Mouse (Mus musculus): Measurements from ENCODE around the gene Slc25a35. TPM values are rescaled to one million over a fixed set of nuclear protein-coding genes. Genes with fewer than 3 reads are reported as not detected.
"Not testable (repeated sequence)": the region's sequence is repeated elsewhere in the genome, so short reads cannot be mapped to it uniquely, and the experiment has no call there.

Gene Slc25a35
- polyA plus RNA-seq, 1 experiment from 2014 or later: 3.3 TPM

DNA sequence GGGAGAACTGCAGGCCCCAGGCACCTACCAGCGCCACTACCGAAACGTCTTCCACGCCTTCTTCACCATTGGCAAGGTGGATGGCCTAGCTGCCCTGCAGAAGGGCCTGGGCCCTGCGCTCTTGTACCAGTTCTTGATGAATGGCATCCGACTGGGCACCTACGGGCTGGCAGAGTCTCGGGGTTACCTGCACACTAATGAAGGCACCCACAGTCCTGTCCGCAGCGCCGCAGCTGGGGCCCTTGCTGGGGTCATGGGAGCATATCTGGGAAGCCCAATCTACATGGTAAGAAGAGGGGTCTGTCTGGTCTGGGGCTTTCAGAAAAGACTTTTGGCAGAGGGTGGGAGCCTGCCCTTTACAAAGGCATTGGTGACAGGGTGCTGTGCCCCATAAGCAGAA is 821 bp downstream of the Slc25a35 start:
- Histone ChIP-seq H3K36me3 (ENCODE audit: control insufficient read depth, insufficient read depth, low read length) (no peaks in the 10 kb centered on the region), H3K9me3 (ENCODE audit: control insufficient read depth, low read length) (no peaks in the 10 kb centered on the region), H3K27me3 (ENCODE audit: control insufficient read depth, insufficient read depth, low read depth, low read length) (no peaks in the 10 kb centered on the region), H3K4me2 (ENCODE audit: low read depth, low read length) (no peak overlapping the region), H3K4me3 (ENCODE audit: low read length) (no peak overlapping the region), H3K27ac (ENCODE audit: low read length) (no peak overlapping the region), H3K9ac (ENCODE audit: low read length) (no peak overlapping the region; the same call in 1 of the 2 replicates), H3K4me1 (replicated peaks; ENCODE audit: control insufficient read depth, insufficient read depth, low read length) (peaks cover 23% of the 10 kb centered on the region)
- ATAC-seq (ENCODE audit: low read depth): no peak
- 83% methylated on average over 11 of the region's 11 CpGs for WGBS

DNA sequence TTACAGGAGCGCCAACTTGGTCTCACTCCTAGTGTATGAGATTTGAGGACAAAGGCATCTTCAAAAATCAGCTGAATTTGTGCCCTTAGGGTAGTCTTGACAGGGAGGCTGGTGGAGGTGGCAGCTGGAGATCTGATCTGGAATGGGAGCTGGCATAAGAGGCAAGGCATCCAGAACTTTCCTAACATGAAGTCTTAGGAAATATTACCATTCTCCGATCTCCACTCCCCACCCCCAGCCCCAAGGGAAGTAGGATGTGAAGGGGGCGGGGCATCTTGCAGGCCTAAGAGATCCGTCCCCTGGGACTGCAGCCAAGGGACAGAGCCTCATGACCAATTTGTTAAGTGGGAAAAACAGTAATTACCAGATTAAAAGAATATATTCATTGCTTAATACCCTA is 2.3 kb downstream of the Slc25a35 start:
- H3K36me3 ChIP-seq (ENCODE audit: control insufficient read depth, insufficient read depth, low read length): no peaks in the 10 kb centered on the region
- 42% methylated on average over 4 of the region's 4 CpGs for WGBS
- H3K27me3 ChIP-seq (ENCODE audit: control insufficient read depth, insufficient read depth, low read depth, low read length): no peaks in the 10 kb centered on the region
- no peak overlapping the region for H3K4me2 ChIP-seq (ENCODE audit: low read depth, low read length)
- H3K4me3 ChIP-seq (ENCODE audit: low read length): no peak overlapping the region
- no peak overlapping the region for H3K27ac ChIP-seq (ENCODE audit: low read length)
- H3K4me1 ChIP-seq (replicated peaks; ENCODE audit: control insufficient read depth, insufficient read depth, low read length): peaks cover 25% of the 10 kb centered on the region
- H3K9ac ChIP-seq (ENCODE audit: low read length): no peak overlapping the region
- H3K9me3 ChIP-seq (ENCODE audit: control insufficient read depth, low read length): no peaks in the 10 kb centered on the region
- no peak for ATAC-seq (ENCODE audit: low read depth)

DNA sequence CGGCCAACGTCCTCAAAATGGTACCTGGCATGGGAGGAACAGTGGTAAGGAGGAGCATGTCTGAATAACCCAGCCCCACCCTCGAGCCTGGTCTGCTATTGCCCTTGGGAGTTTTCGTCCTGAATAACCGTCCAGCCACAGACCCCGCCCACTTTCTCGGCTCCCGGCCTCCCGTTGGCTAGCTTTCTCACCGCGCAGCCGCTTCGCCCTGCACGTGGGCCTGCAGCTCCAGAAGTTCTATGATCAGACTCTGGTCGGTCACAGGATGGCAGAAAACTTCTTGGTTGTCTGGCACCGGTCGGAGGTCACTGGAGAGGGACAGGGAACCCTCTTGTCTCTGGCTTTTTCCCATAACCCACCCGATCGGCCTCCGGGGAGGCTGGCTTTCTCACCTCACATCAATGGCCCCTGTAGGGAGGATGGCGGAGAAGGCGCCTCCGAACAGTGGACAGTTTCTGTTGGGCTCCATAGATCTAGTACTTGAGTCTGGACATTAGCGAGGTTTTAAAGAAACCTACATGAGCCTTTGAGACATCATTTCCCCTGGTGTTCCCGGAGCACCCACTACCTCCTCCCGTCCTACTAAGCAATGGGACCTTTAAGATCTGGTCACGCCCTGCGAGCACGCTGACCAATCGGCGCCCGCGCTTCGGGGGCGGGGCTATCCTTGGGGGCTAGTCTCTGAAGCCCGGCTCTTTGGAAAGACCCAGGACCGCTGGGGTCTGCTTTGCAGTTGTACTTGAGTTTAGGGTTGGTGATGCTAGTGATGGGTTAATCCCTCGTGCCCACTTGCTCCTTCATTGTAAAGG is 5.5 kb downstream of the Slc25a35 start:
- WGBS: under 1% methylated on average over 37 of the region's 38 CpGs
- ATAC-seq (ENCODE audit: low read depth): peak; percentile 94
- peak overlapping the region; percentile 58 for H3K4me2 ChIP-seq (ENCODE audit: low read depth, low read length)
- not testable (repeated sequence) for H3K27me3 ChIP-seq (ENCODE audit: control insufficient read depth, insufficient read depth, low read depth, low read length); H3K36me3 ChIP-seq (ENCODE audit: control insufficient read depth, insufficient read depth, low read length); H3K9me3 ChIP-seq (ENCODE audit: control insufficient read depth, low read length); H3K27ac ChIP-seq (ENCODE audit: low read length)
- H3K4me3 ChIP-seq (ENCODE audit: low read length): peak overlapping the region; percentile 55
- H3K4me1 ChIP-seq (replicated peaks; ENCODE audit: control insufficient read depth, insufficient read depth, low read length): peaks cover 15% of the 10 kb centered on the region
- peak overlapping the region; percentile 40 for H3K9ac ChIP-seq (ENCODE audit: low read length)

DNA sequence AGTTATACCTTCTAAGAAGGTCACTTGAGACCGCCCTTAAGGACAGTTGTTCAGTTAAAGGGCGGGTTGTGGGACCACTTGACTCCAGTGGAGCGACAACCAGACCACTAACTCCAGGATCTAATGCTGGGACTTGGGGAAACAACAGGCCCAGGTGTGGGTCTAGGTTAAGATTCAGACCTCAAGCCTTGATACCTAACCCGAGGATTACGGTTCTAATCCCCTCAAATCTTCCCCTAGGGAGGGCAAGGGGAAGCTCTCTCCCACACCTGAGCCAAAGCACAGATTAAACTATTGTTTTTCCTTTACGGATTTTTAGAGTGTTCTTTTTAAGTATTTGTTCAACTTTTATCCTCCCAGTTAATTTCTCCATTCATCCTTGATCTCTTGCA is 6.1 kb downstream of the Slc25a35 start:
- ATAC-seq (ENCODE audit: low read depth): peak; percentile 17
- Histone ChIP-seq H3K27ac (ENCODE audit: low read length) (no peak overlapping the region), H3K27me3 (ENCODE audit: control insufficient read depth, insufficient read depth, low read depth, low read length) (no peaks in the 10 kb centered on the region), H3K4me2 (ENCODE audit: low read depth, low read length) (peak overlapping the region; percentile 58), H3K9me3 (ENCODE audit: control insufficient read depth, low read length) (no peaks in the 10 kb centered on the region), H3K4me1 (replicated peaks; ENCODE audit: control insufficient read depth, insufficient read depth, low read length) (peaks cover 14% of the 10 kb centered on the region), H3K4me3 (ENCODE audit: low read length) (peak overlapping the region; percentile 55), H3K9ac (ENCODE audit: low read length) (peak overlapping the region; percentile 40), H3K36me3 (ENCODE audit: control insufficient read depth, insufficient read depth, low read length) (no peaks in the 10 kb centered on the region)
- 32% methylated on average over 6 of the region's 6 CpGs for WGBS

DNA sequence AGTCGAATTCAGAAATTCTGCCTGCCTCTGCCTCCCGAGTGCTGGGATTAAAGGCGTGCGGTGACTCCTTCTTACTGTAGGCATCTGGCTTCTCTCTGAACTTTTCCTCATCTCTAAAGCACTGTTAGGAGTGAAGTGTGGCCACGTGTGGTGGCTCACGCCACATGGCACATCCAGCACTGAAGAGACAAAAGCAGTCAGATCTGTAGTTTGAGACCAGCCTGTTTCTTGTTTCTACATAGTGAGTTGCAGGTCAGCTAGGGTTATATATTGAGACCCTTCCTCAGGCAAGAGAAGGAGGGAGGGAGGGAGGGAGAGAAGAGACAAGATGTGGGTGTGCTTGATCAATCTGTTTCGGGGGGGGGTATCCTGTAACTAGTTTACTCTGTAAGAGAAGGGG is 7.2 kb downstream of the Slc25a35 start, which contains the start of gene Rangrf:
Gene Rangrf, minus strand, starts transcription at position 101 of the 400 bp plus-strand sequence.
- no peaks in the 10 kb centered on the region for H3K9me3 ChIP-seq (ENCODE audit: control insufficient read depth, low read length)
- peak within 1 kb of the TSS; percentile 40 for H3K9ac ChIP-seq (ENCODE audit: low read length)
- no peak for ATAC-seq (ENCODE audit: low read depth)
- peak within 1 kb of the TSS; percentile 55 for H3K4me3 ChIP-seq (ENCODE audit: low read length)
- H3K36me3 ChIP-seq (ENCODE audit: control insufficient read depth, insufficient read depth, low read length): no peaks in the 10 kb centered on the region
- H3K4me2 ChIP-seq (ENCODE audit: low read depth, low read length): peak within 1 kb of the TSS; percentile 58
- WGBS: 73% methylated on average over 7 of the region's 7 CpGs
- H3K27ac ChIP-seq (ENCODE audit: low read length): no peak within 1 kb of the TSS
- peaks cover 17% of the 10 kb centered on the region for H3K4me1 ChIP-seq (replicated peaks; ENCODE audit: control insufficient read depth, insufficient read depth, low read length)
- no peaks in the 10 kb centered on the region for H3K27me3 ChIP-seq (ENCODE audit: control insufficient read depth, insufficient read depth, low read depth, low read length)

DNA sequence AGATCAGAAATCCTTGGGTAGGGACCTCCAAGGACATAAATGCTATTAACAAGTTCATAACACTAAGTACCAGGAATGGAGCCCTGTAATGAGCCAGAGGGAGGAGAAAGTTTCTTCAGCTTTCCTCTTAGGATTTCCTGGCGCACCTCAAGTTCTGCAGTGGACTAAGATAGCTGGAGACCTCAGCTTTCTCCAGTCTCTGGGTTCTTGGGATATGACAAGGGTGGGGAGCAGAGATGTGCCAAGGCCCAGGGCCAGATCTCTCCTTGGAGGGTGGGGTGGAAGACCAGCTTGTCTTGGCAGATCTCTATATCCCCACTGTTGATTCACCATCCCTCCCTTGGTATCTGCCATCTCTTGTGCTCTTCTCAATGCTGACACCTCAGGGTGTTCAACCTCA is 7.7 kb downstream of the Slc25a35 start:
- no peaks in the 10 kb centered on the region for H3K27me3 ChIP-seq (ENCODE audit: control insufficient read depth, insufficient read depth, low read depth, low read length)
- no peak overlapping the region for H3K4me3 ChIP-seq (ENCODE audit: low read length)
- H3K36me3 ChIP-seq (ENCODE audit: control insufficient read depth, insufficient read depth, low read length): no peaks in the 10 kb centered on the region
- no peak overlapping the region for H3K9ac ChIP-seq (ENCODE audit: low read length)
- no peak for ATAC-seq (ENCODE audit: low read depth)
- H3K4me2 ChIP-seq (ENCODE audit: low read depth, low read length): no peak overlapping the region
- peaks cover 12% of the 10 kb centered on the region for H3K4me1 ChIP-seq (replicated peaks; ENCODE audit: control insufficient read depth, insufficient read depth, low read length)
- H3K9me3 ChIP-seq (ENCODE audit: control insufficient read depth, low read length): no peaks in the 10 kb centered on the region
- WGBS: 93% methylated on average over 1 of the region's 1 CpGs
- H3K27ac ChIP-seq (ENCODE audit: low read length): no peak overlapping the region

DNA sequence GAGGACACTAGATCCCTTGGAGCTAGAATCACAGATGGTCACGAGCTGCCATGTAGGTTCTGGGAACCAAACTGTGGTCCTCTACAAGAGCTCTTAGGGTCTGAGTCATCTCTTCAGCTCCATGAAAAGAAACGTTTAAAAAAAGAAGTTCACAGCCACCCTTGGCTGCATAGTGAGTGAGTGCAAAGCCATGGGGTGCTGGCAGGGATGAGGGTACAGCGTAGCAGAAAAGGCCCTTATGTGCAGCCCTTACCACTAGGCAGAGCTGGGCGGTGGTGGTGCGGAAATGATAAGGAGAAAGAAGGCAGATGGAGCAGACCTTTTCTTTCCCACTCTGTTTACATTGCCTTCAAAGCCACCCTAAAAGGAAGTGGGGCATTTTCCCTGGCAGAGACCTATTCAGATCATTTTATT is 11.4 kb downstream of the Slc25a35 start:
- Histone ChIP-seq H3K9ac (ENCODE audit: low read length) (no peak overlapping the region), H3K27me3 (ENCODE audit: control insufficient read depth, insufficient read depth, low read depth, low read length) (no peaks in the 10 kb centered on the region), H3K36me3 (ENCODE audit: control insufficient read depth, insufficient read depth, low read length) (no peaks in the 10 kb centered on the region), H3K4me2 (ENCODE audit: low read depth, low read length) (no peak overlapping the region), H3K27ac (ENCODE audit: low read length) (no peak overlapping the region; the same call in 1 of the 2 replicates), H3K4me3 (ENCODE audit: low read length) (no peak overlapping the region), H3K4me1 (replicated peaks; ENCODE audit: control insufficient read depth, insufficient read depth, low read length) (peaks cover 4% of the 10 kb centered on the region; the same call in 1 of the 2 replicates), H3K9me3 (ENCODE audit: control insufficient read depth, low read length) (no peaks in the 10 kb centered on the region)
- ATAC-seq (ENCODE audit: low read depth): no peak
- WGBS: 32% methylated on average over 5 of the region's 5 CpGs

DNA sequence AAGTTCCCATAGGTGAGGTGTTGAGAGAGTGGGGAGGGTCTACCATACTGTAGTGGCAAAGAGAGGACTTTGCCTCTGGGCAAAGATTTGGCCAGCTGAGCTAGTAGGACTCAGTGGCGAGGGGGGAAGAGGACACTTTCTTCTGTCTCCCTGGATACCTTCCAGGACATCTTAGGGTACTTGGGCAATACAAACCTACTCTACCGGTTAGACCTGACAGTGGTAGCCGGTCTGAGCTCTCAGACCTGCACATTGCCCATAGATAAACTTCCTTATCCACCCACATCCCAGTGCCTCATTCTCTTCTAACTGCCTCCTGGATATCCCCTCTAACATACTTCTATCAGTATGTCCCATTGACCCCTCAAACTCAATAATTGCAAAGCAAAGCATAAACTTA is 13.0 kb downstream of the Slc25a35 start:
- H3K9me3 ChIP-seq (ENCODE audit: control insufficient read depth, low read length): no peaks in the 10 kb centered on the region
- no peaks in the 10 kb centered on the region for H3K36me3 ChIP-seq (ENCODE audit: control insufficient read depth, insufficient read depth, low read length)
- H3K4me2 ChIP-seq (ENCODE audit: low read depth, low read length): no peak overlapping the region
- ATAC-seq (ENCODE audit: low read depth): no peak
- H3K27me3 ChIP-seq (ENCODE audit: control insufficient read depth, insufficient read depth, low read depth, low read length): no peaks in the 10 kb centered on the region
- WGBS: 34% methylated on average over 3 of the region's 3 CpGs
- peaks cover 4% of the 10 kb centered on the region; the same call in 1 of the 2 replicates for H3K4me1 ChIP-seq (replicated peaks; ENCODE audit: control insufficient read depth, insufficient read depth, low read length)
- H3K9ac ChIP-seq (ENCODE audit: low read length): 0 out of 2 replicates have a peak overlapping the region, but pooled peaks have one; percentile 13
- H3K4me3 ChIP-seq (ENCODE audit: low read length): no peak overlapping the region
- no peak overlapping the region for H3K27ac ChIP-seq (ENCODE audit: low read length)

DNA sequence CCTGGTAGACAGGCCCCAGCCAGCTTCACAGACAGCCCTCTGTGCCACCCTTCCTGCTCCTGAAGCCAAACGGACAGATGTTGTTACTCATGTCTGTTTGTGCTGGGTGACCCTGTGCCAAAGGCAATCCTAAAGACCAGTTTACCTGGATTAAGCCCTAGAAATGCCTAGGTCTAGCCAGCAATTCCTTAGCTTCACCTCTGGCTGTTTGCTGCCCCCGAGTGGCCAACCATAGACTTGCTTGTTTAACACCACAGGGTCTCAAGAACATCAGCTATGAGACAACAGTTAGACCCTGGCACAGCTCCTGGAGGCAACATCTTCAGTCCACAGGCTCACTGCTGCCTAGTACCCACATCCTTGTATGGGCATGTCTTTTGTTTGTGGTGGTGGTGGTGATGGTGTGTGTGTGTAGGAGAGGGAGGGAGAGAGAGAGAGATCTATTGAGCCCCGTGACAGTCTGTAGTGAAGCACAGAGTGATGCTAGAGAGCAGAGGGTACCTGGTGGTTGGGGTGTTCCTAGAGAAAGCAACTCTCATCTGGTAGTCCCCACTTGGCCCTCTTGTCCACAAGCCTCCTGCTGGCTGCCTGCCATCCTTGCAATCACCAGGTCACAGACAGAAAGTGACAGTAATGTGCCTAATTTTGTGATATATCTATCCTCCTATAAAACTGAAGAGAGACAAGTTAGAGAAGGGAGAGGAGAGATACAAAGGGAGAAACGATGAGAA is 14.9 kb downstream of the Slc25a35 start:
- no peak overlapping the region for H3K27ac ChIP-seq (ENCODE audit: low read length)
- peak; percentile 54; the same call in 1 of the 2 replicates for ATAC-seq (ENCODE audit: low read depth)
- 25% methylated on average over 4 of the region's 4 CpGs for WGBS

More for the DNA sequence above, 14.9 kb downstream of the Slc25a35 start:
- no peaks in the 10 kb centered on the region for H3K9me3 ChIP-seq (ENCODE audit: control insufficient read depth, low read length)
- no peak overlapping the region for H3K4me3 ChIP-seq (ENCODE audit: low read length)
- H3K4me2 ChIP-seq (ENCODE audit: low read depth, low read length): no peak overlapping the region
- H3K27me3 ChIP-seq (ENCODE audit: control insufficient read depth, insufficient read depth, low read depth, low read length): no peaks in the 10 kb centered on the region
- H3K4me1 ChIP-seq (replicated peaks; ENCODE audit: control insufficient read depth, insufficient read depth, low read length): peaks cover 4% of the 10 kb centered on the region; the same call in 1 of the 2 replicates
- peaks cover 4% of the 10 kb centered on the region; the same call in 1 of the 2 replicates for H3K36me3 ChIP-seq (ENCODE audit: control insufficient read depth, insufficient read depth, low read length)
- H3K9ac ChIP-seq (ENCODE audit: low read length): no peak overlapping the region
